Comparison of ENCODE assay signal across 10 mouse cellular contexts in genomic region chr7:80653077-80653476, GRCm38 (mm10). TPM values are rescaled to one million over a fixed set of nuclear protein-coding genes. Genes with fewer than 3 reads are reported as not detected.
A peak's percentile ranks its signal among the peaks of the same experiment; 100 is the strongest.
DNase-seq lines count a peak whose midpoint lies in the region; ATAC-seq and TF ChIP-seq lines count a peak whose summit lies in the region.
"Had no signal": no experiment of that assay in that cellular context is flagged by ENCODE, and none has a peak within 500 bp of the region (broad histone marks: within the 10 kb centered on the region; RNA-seq: fewer than 3 reads in every experiment).

No protein-coding gene starts in this region.

- H3K4me1 ChIP-seq in heart, embryonic 11.5 days (ENCODE audit: control insufficient read depth, insufficient read depth, low read length) = peaks cover 40% of the 10 kb centered on the region
- H3K4me1 ChIP-seq in spleen, adult 2 months (ENCODE audit: control insufficient read depth, insufficient read depth, insufficient read length) = peaks cover 7% of the 10 kb centered on the region; the same call in 1 of the 2 replicates
- peaks cover 45% of the 10 kb centered on the region for H3K4me1 ChIP-seq in hindbrain, embryonic 14.5 days (replicated peaks; ENCODE audit: control insufficient read depth, insufficient read depth, low read length)
- peaks cover 51% of the 10 kb centered on the region for H3K4me1 ChIP-seq in neural tube, embryonic 15.5 days

- ATAC-seq in heart, embryonic 11.5 days (replicated peaks; ENCODE audit: insufficient number of reproducible peaks, low FRiP score, low TSS enrichment) = no peak
- ATAC-seq in hindbrain, embryonic 14.5 days (ENCODE audit: low FRiP score) = no peak
- no peak for ATAC-seq in neural tube, embryonic 15.5 days (ENCODE audit: low FRiP score)

- H3K4me3 ChIP-seq in heart, embryonic 11.5 days (ENCODE audit: low read depth, low read length) = no peak overlapping the region
- no peak overlapping the region for H3K4me3 ChIP-seq in spleen, adult 2 months (ENCODE audit: extremely low read depth, insufficient read depth, insufficient read length)
- H3K4me3 ChIP-seq in hindbrain, embryonic 14.5 days (replicated peaks; ENCODE audit: low read length) = no peak overlapping the region
- H3K4me3 ChIP-seq in neural tube, embryonic 15.5 days (replicated peaks) = no peak overlapping the region
- H3K4me3 ChIP-seq: megakaryocyte, embryonic 14.5 days had no signal

- no peak for DNase-seq in heart, postnatal 10 days
- no peak for DNase-seq in spleen, adult 2 months (ENCODE audit: low read depth in 1 of 2, low spot score in 2 of 2)
- no peak for DNase-seq in spleen, postnatal 14 days (ENCODE audit: low spot score in 2 of 2)
- DNase-seq in hindbrain, embryonic 14.5 days (ENCODE audit: low spot score) = no peak
- no peak for DNase-seq in right cerebral cortex, postnatal 4 days
- DNase-seq in cerebellum, postnatal 14 days = no peak

- no peaks in the 10 kb centered on the region for H3K9me3 ChIP-seq in heart, embryonic 11.5 days (replicated peaks; ENCODE audit: control insufficient read depth, low read length)
- H3K9me3 ChIP-seq in hindbrain, embryonic 14.5 days (ENCODE audit: control insufficient read depth, low read length) = no peaks in the 10 kb centered on the region
- no peaks in the 10 kb centered on the region for H3K9me3 ChIP-seq in neural tube, embryonic 15.5 days (replicated peaks)
- H3K9me3 ChIP-seq: megakaryocyte, embryonic 14.5 days had no signal

- no peak overlapping the region for H3K9ac ChIP-seq in heart, embryonic 11.5 days (ENCODE audit: low read depth, low read length)
- H3K9ac ChIP-seq in hindbrain, embryonic 14.5 days = peak overlapping the region; percentile 31; the same call in 1 of the 2 replicates
- H3K9ac ChIP-seq in neural tube, embryonic 15.5 days (replicated peaks) = no peak overlapping the region

- TF ChIP-seq POLR2A in spleen, adult 2 months (IDR thresholded peaks at IDR 0.05; ENCODE audit: low read depth, low read length) = no peak

- H3K36me3 ChIP-seq in heart, embryonic 11.5 days (ENCODE audit: control insufficient read depth, insufficient read depth, low read length) = no peaks in the 10 kb centered on the region
- no peaks in the 10 kb centered on the region for H3K36me3 ChIP-seq in spleen, adult 2 months (ENCODE audit: control insufficient read depth, insufficient read depth, low read length)
- no peaks in the 10 kb centered on the region for H3K36me3 ChIP-seq in hindbrain, embryonic 14.5 days (replicated peaks; ENCODE audit: control insufficient read depth, insufficient read depth)
- H3K36me3 ChIP-seq in neural tube, embryonic 15.5 days = no peaks in the 10 kb centered on the region

- no peak for TF ChIP-seq CTCF in spleen, adult 2 months (IDR thresholded peaks at IDR 0.05; ENCODE audit: extremely low read depth, insufficient read depth, insufficient read length, insufficient replicate concordance)

- 0 out of 2 replicates have a peak overlapping the region, but pooled peaks have one; percentile 10 for H3K27ac ChIP-seq in heart, embryonic 11.5 days (ENCODE audit: low read depth, low read length)
- H3K27ac ChIP-seq in spleen, adult 2 months (ENCODE audit: insufficient read depth, low read length) = peak overlapping the region; percentile 65; the same call in 1 of the 2 replicates
- H3K27ac ChIP-seq in hindbrain, embryonic 14.5 days = peak overlapping the region; percentile 77
- H3K27ac ChIP-seq in neural tube, embryonic 15.5 days (replicated peaks) = peak overlapping the region; percentile 75

- intact Hi-C loops in heart, postnatal 10 days (cut with DNase I) = loop anchor here (5.0 kb wide), 1 partner anchor 34 kb away; the partner anchor contains the start of gene Crtc3

- H3K27me3 ChIP-seq in heart, embryonic 11.5 days (ENCODE audit: control insufficient read depth, insufficient read depth, low read length) = no peaks in the 10 kb centered on the region
- H3K27me3 ChIP-seq in spleen, adult 2 months (ENCODE audit: control insufficient read depth, insufficient read depth, low read length) = no peaks in the 10 kb centered on the region
- H3K27me3 ChIP-seq in hindbrain, embryonic 14.5 days (ENCODE audit: control insufficient read depth, insufficient read depth, low read length) = no peaks in the 10 kb centered on the region
- H3K27me3 ChIP-seq in neural tube, embryonic 15.5 days (replicated peaks) = no peaks in the 10 kb centered on the region
- H3K27me3 ChIP-seq: CH12.LX; megakaryocyte, embryonic 14.5 days had no signal

- H3K4me2 ChIP-seq in heart, embryonic 11.5 days = no peak overlapping the region
- H3K4me2 ChIP-seq in hindbrain, embryonic 14.5 days (replicated peaks) = no peak overlapping the region
- no peak overlapping the region for H3K4me2 ChIP-seq in neural tube, embryonic 15.5 days

- 75% methylated on average over 10 of the region's 10 CpGs for WGBS in heart, embryonic 11.5 days (ENCODE audit: insufficient replicate concordance)
- WGBS in spleen, adult 2 months = 65% methylated on average over 10 of the region's 10 CpGs
- WGBS in hindbrain, embryonic 14.5 days = 41% methylated on average over 10 of the region's 10 CpGs
- WGBS in neural tube, embryonic 15.5 days = 31% methylated on average over 10 of the region's 10 CpGs

RNA-seq across cellular contexts. Expression of gene Crtc3, which starts 35.6 kb away (rescaled TPM):
- 13.4 and 14.2 TPM in 2 replicates for polyA plus RNA-seq in heart, embryonic 11.5 days (2014; fragmentation: Nextera tagmentation; extraction: Ambion mirVana)
- 10 to 100 TPM; 20.6 to 20.7 TPM for total RNA-seq in heart, postnatal 10 days (2021)
- polyA plus RNA-seq in spleen, adult 2 months (2012; rRNA removed) = 19.1 and 21.3 TPM in 2 replicates
- polyA plus RNA-seq in hindbrain, embryonic 14.5 days (2014; fragmentation: Nextera tagmentation; extraction: Ambion mirVana) = 14.4 and 16.8 TPM in 2 replicates
- 18.4 and 20.7 TPM in 2 replicates for polyA plus RNA-seq in neural tube, embryonic 15.5 days (2015; fragmentation: Nextera tagmentation; extraction: Ambion mirVana)

Comparison
In these comparisons a context has a peak if more than half of its experiments do, and no peak if none do; other contexts are left out.
1. H3K27ac ChIP-seq: peak in every context shown above with its lines; median percentile 77 in hindbrain, embryonic 14.5 days; 75 in neural tube, embryonic 15.5 days; 65 in spleen, adult 2 months; 10 in heart, embryonic 11.5 days.